Mouse (Mus musculus) thymus, postnatal 10 days (tissue): ENCODE measurements at regions not wholly inside any gene's neighbourhood (a gene's known extent, or its start where the extent isn't known, plus 50 kb on each side); places are given as distances from the start of the nearest gene placed in this dataset.

Experiments used
- DNase-seq, 2 experiments: peaks; one replicate each; pipeline ENCODE4 v3.0.0; 2021; ENCODE audit warnings: low spot score in 2 of 2

GRCm38 (mm10) chr1:88960142-88960541 lies 110.1 kb upstream of the Sh3bp4 start:
- no peak for DNase-seq

- no peak for DNase-seq
These were observed 106.0 kb upstream of the Sh3bp4 start for GRCm38 (mm10) chr1:88964045-88964747.

- no peak for DNase-seq
These were observed 103.8 kb upstream of the Sh3bp4 start for GRCm38 (mm10) chr1:88966416-88966815.

- DNase-seq: no peak
These were observed 102.1 kb upstream of the Sh3bp4 start for GRCm38 (mm10) chr1:88968142-88968541.

- no peak for DNase-seq
These were observed 101.2 kb upstream of the Sh3bp4 start for GRCm38 (mm10) chr1:88969016-88969415.

GRCm38 (mm10) chr1:88969630-88970029 lies 100.6 kb upstream of the Sh3bp4 start:
- DNase-seq: no peak

GRCm38 (mm10) chr1:88976101-88976500 lies 94.1 kb upstream of the Sh3bp4 start:
- no peak for DNase-seq

- DNase-seq: no peak
These were observed 82.1 kb upstream of the Sh3bp4 start for GRCm38 (mm10) chr1:88988011-88988695.

- DNase-seq: no peak
These were observed 75.5 kb upstream of the Sh3bp4 start for GRCm38 (mm10) chr1:88994588-88995331.

- DNase-seq: no peak
These were observed 74.3 kb upstream of the Sh3bp4 start for GRCm38 (mm10) chr1:88995945-88996344.

- DNase-seq: no peak
These were observed 73.6 kb upstream of the Sh3bp4 start for GRCm38 (mm10) chr1:88996657-88997056.

GRCm38 (mm10) chr1:88997847-88998246 lies 72.4 kb upstream of the Sh3bp4 start:
- no peak for DNase-seq

GRCm38 (mm10) chr1:89002326-89002725 lies 67.9 kb upstream of the Sh3bp4 start:
- DNase-seq: no peak

- DNase-seq: no peak
These were observed 66.5 kb upstream of the Sh3bp4 start for GRCm38 (mm10) chr1:89003752-89004151.

GRCm38 (mm10) chr1:89007476-89007875 lies 62.7 kb upstream of the Sh3bp4 start:
- no peak for DNase-seq

- DNase-seq: no peak
These were observed 60.0 kb upstream of the Sh3bp4 start for GRCm38 (mm10) chr1:89010170-89010569.

- no peak for DNase-seq
These were observed 58.8 kb upstream of the Sh3bp4 start for GRCm38 (mm10) chr1:89011454-89011853.

- DNase-seq: no peak
These were observed 54.8 kb upstream of the Sh3bp4 start for GRCm38 (mm10) chr1:89015385-89015784.

GRCm38 (mm10) chr1:89015845-89016244 lies 54.4 kb upstream of the Sh3bp4 start:
- no peak for DNase-seq

- DNase-seq: no peak
These were observed 50.3 kb upstream of the Sh3bp4 start for GRCm38 (mm10) chr1:89019778-89020373.
